Comparison of ENCODE assay signal across 18 mouse cellular contexts in genomic region chr11:85886429-85886785, GRCm38 (mm10). TPM values are rescaled to one million over a fixed set of nuclear protein-coding genes. Genes with fewer than 3 reads are reported as not detected.
DNase-seq lines count a peak whose midpoint lies in the region; ATAC-seq and TF ChIP-seq lines count a peak whose summit lies in the region.
"Had no signal": no experiment of that assay in that cellular context is flagged by ENCODE, and none has a peak within 500 bp of the region (broad histone marks: within the 10 kb centered on the region; RNA-seq: fewer than 3 reads in every experiment).

No protein-coding gene starts in this region.

- H3K9ac ChIP-seq in lung, embryonic 15.5 days: peak overlapping the region; percentile 81
- no peak overlapping the region for H3K9ac ChIP-seq in ES-E14 (ENCODE audit: insufficient read depth, low read depth, low read length, poor library complexity, severe bottlenecking)
- H3K9ac ChIP-seq: forebrain, embryonic 15.5 days; hindbrain, embryonic 14.5 days had no signal

- no peak for ATAC-seq in lung, embryonic 15.5 days (ENCODE audit: borderline replicate concordance, extremely low read depth, low FRiP score, low TSS enrichment)
- ATAC-seq in activated CD4-positive, CD25-positive, alpha-beta regulatory T cell, adult 4 months: no peak
- ATAC-seq: forebrain, embryonic 15.5 days had no signal

- H3K27me3 ChIP-seq in heart, embryonic 10.5 days (ENCODE audit: insufficient read depth, poor library complexity, severe bottlenecking): peaks cover 100% of the 10 kb centered on the region
- peaks cover 68% of the 10 kb centered on the region for H3K27me3 ChIP-seq in lung, embryonic 15.5 days

- DNase-seq in heart, embryonic 10.5 days (ENCODE audit: low spot score): no peak
- no peak for DNase-seq in heart, postnatal 10 days
- DNase-seq in lung, postnatal 14 days: no peak
- DNase-seq in ES-E14 (ENCODE audit: low read depth, low spot score): no peak
- DNase-seq in adrenal gland, adult 18-20 months (ENCODE audit: low spot score in 2 of 2): no peak
- DNase-seq: adrenal gland, postnatal 14 days; B cell, adult 2 months; kidney, adult 9 months had no signal

- H3K9me3 ChIP-seq in heart, embryonic 10.5 days: no peaks in the 10 kb centered on the region
- no peaks in the 10 kb centered on the region for H3K9me3 ChIP-seq in lung, embryonic 15.5 days
- H3K9me3 ChIP-seq in ES-E14 (ENCODE audit: control insufficient read depth, insufficient read depth, low read depth, low read length): no peaks in the 10 kb centered on the region
- H3K9me3 ChIP-seq: forebrain, embryonic 15.5 days had no signal

- peaks cover 42% of the 10 kb centered on the region for H3K4me1 ChIP-seq in heart, embryonic 10.5 days
- H3K4me1 ChIP-seq in lung, embryonic 15.5 days: peaks cover 16% of the 10 kb centered on the region
- H3K4me1 ChIP-seq in ES-E14 (ENCODE audit: control insufficient read depth in 2 of 2, insufficient read depth in 2 of 2, low read length in 2 of 2, poor library complexity in 1 of 2): peaks cover 0 to 11% of the 10 kb centered on the region in 2 experiments; a peak in 2 of 4 replicates
- no peaks in the 10 kb centered on the region for H3K4me1 ChIP-seq in embryonic fibroblast, embryonic 13.5 days (ENCODE audit: control insufficient read depth, insufficient read depth, low read length)

- TF ChIP-seq POLR2A in embryonic fibroblast, embryonic 13.5 days (IDR thresholded peaks at IDR 0.05; ENCODE audit: low read depth, low read length): no peak

- no peaks in the 10 kb centered on the region for H3K36me3 ChIP-seq in heart, embryonic 10.5 days
- no peaks in the 10 kb centered on the region for H3K36me3 ChIP-seq in lung, embryonic 15.5 days
- no peaks in the 10 kb centered on the region for H3K36me3 ChIP-seq in ES-E14 (ENCODE audit: control insufficient read depth, insufficient read depth, low read length, poor library complexity, severe bottlenecking)
- H3K36me3 ChIP-seq: forebrain, embryonic 15.5 days had no signal

- TF ChIP-seq CTCF in embryonic fibroblast, embryonic 13.5 days (IDR thresholded peaks at IDR 0.05; ENCODE audit: borderline replicate concordance, insufficient read depth, low read length): no peak

- peak overlapping the region; percentile 49 for H3K4me3 ChIP-seq in heart, embryonic 10.5 days
- peak overlapping the region; percentile 61 for H3K4me3 ChIP-seq in lung, embryonic 15.5 days
- H3K4me3 ChIP-seq in ES-E14 (ENCODE audit: insufficient read depth in 1 of 2, low read depth in 1 of 2, low read length in 2 of 2, poor library complexity in 1 of 2, severe bottlenecking in 1 of 2): peak overlapping the region; percentile 45 to 56
- H3K4me3 ChIP-seq in embryonic fibroblast, embryonic 13.5 days (ENCODE audit: insufficient read depth, low read length): peak overlapping the region; percentile 15
- H3K4me3 ChIP-seq: forebrain, embryonic 15.5 days had no signal

- 4% methylated on average over 22 of the region's 22 CpGs for WGBS in heart, embryonic 10.5 days
- WGBS in lung, embryonic 15.5 days: 4% methylated on average over 22 of the region's 22 CpGs

- peak overlapping the region; percentile 52 for H3K4me2 ChIP-seq in lung, embryonic 15.5 days
- H3K4me2 ChIP-seq: forebrain, embryonic 15.5 days; hindbrain, embryonic 14.5 days had no signal

- peak overlapping the region; percentile 59 for H3K27ac ChIP-seq in heart, embryonic 10.5 days
- peak overlapping the region; percentile 93 for H3K27ac ChIP-seq in lung, embryonic 15.5 days
- no peak overlapping the region for H3K27ac ChIP-seq in ES-E14 (ENCODE audit: insufficient read depth, low read depth, low read length, poor library complexity, severe bottlenecking)
- H3K27ac ChIP-seq in embryonic fibroblast, embryonic 13.5 days (ENCODE audit: insufficient read depth, low read length): no peak overlapping the region
- H3K27ac ChIP-seq: forebrain, embryonic 15.5 days; hindbrain, embryonic 14.5 days had no signal

- intact Hi-C loops in heart, postnatal 10 days (cut with DNase I): no loop called here

- in situ Hi-C loops in ES-E14 (cut with MboI; ENCODE audit: low sequenced_read_pairs in 2 of 2, unreplicated experiment in 2 of 2): loop anchor here (5.0 kb wide), 2 partner anchors 44 to 49 kb away; no protein-coding TSS in a partner anchor

TF ChIP-seq in ES-E14, 5 proteins besides CTCF, POLR2A, EP300 and RAD21:
- TF ChIP-seq ZC3H11A (IDR thresholded peaks at IDR 0.05; ENCODE audit: borderline replicate concordance, low read depth, low read length) (no peak), CHD2 (IDR thresholded peaks at IDR 0.05; ENCODE audit: low read depth, low read length) (no peak), HCFC1 (IDR thresholded peaks at IDR 0.05; ENCODE audit: borderline replicate concordance, insufficient read depth, low read length) (no peak), ZNF384 (IDR thresholded peaks at IDR 0.05; ENCODE audit: low read depth, low read length) (no peak), MAFK (IDR thresholded peaks at IDR 0.05; ENCODE audit: insufficient read depth, low read depth, low read length) (no peak)

RNA-seq across cellular contexts. Expression of gene Tbx4, which starts 0.2 kb away (rescaled TPM):
- 0.80 and 4.1 TPM in 2 replicates for polyA plus RNA-seq in heart, embryonic 10.5 days (2016; fragmentation: Nextera tagmentation; extraction: Ambion mirVana)
- total RNA-seq in heart, postnatal 10 days (2021): under 1 TPM in 1 of 2 experiments, not detected in 1; 0.32 TPM
- polyA plus RNA-seq in lung, embryonic 15.5 days (2015; fragmentation: Nextera tagmentation; extraction: Ambion mirVana): 78.8 and 81.3 TPM in 2 replicates
- total RNA-seq in ES-E14 (2012; rRNA removed): 0.76 and 0.85 TPM in 2 replicates
- polyA plus RNA-seq in embryonic fibroblast, embryonic 13.5 days (2011; ENCODE audit: insufficient read length, low read depth, missing spikeins): 2.8 and 12.0 TPM in 2 replicates
- not detected for total RNA-seq in adrenal gland, adult 18-20 months (2021)
- not detected for polyA plus RNA-seq in activated CD4-positive, CD25-positive, alpha-beta regulatory T cell, adult 4 months (2017; shearing (Covaris generic))
- total RNA-seq: adrenal gland, postnatal 14 days; common myeloid progenitor, adult 5-6 weeks; neutrophil, adult 5-6 weeks had no signal
- polyA plus RNA-seq: stomach, embryonic 14.5 days had no signal

RNA-seq across cellular contexts. Expression of gene Gm11444, which starts 36.3 kb away (rescaled TPM):
- not detected in 2 replicates for polyA plus RNA-seq in heart, embryonic 10.5 days (2016; fragmentation: Nextera tagmentation; extraction: Ambion mirVana)
- total RNA-seq in heart, postnatal 10 days (2021): not detected
- polyA plus RNA-seq in lung, embryonic 15.5 days (2015; fragmentation: Nextera tagmentation; extraction: Ambion mirVana): 0.62 TPM in 1 of 2 replicates, not detected in the other
- total RNA-seq in ES-E14 (2012; rRNA removed): not detected in 2 replicates
- polyA plus RNA-seq in embryonic fibroblast, embryonic 13.5 days (2011; ENCODE audit: insufficient read length, low read depth, missing spikeins): not detected in 2 replicates
- total RNA-seq in adrenal gland, adult 18-20 months (2021): not detected
- polyA plus RNA-seq in activated CD4-positive, CD25-positive, alpha-beta regulatory T cell, adult 4 months (2017; shearing (Covaris generic)): 1 to 10 TPM in 1 of 2 experiments, not detected in 1; 1.0 TPM
- total RNA-seq: adrenal gland, postnatal 14 days; common myeloid progenitor, adult 5-6 weeks; gastrocnemius, postnatal 4 days; left cerebral cortex, postnatal 25 days; neutrophil, adult 5-6 weeks had no signal
- polyA plus RNA-seq: forebrain, embryonic 15.5 days; hindbrain, embryonic 14.5 days; stomach, embryonic 14.5 days had no signal

RNA-seq across cellular contexts. Expression of gene Tbx2, which starts 54.1 kb away (rescaled TPM):
- polyA plus RNA-seq in heart, embryonic 10.5 days (2016; fragmentation: Nextera tagmentation; extraction: Ambion mirVana): 2.5 and 7.6 TPM in 2 replicates
- 10 to 100 TPM; 17.3 to 18.4 TPM for total RNA-seq in heart, postnatal 10 days (2021)
- 40.9 and 44.9 TPM in 2 replicates for polyA plus RNA-seq in lung, embryonic 15.5 days (2015; fragmentation: Nextera tagmentation; extraction: Ambion mirVana)
- total RNA-seq in ES-E14 (2012; rRNA removed): 0.48 and 0.80 TPM in 2 replicates
- 2.2 and 3.0 TPM in 2 replicates for polyA plus RNA-seq in embryonic fibroblast, embryonic 13.5 days (2011; ENCODE audit: insufficient read length, low read depth, missing spikeins)
- total RNA-seq in adrenal gland, adult 18-20 months (2021): 10 to 100 TPM; 14.5 to 17.7 TPM
- polyA plus RNA-seq in activated CD4-positive, CD25-positive, alpha-beta regulatory T cell, adult 4 months (2017; shearing (Covaris generic)): under 1 TPM in 1 of 2 experiments, not detected in 1; 0.13 TPM

Comparison
In these comparisons a context has a peak if more than half of its experiments do, and no peak if none do; other contexts are left out.
1. H3K27ac ChIP-seq: peak in heart, embryonic 10.5 days (single experiment) and lung, embryonic 15.5 days (single experiment); none in ES-E14 (single experiment) and embryonic fibroblast, embryonic 13.5 days (single experiment).
2. Peak in every context shown above with its lines, with median percentiles within 50 percentile points of each other: H3K4me3 ChIP-seq.